Mouse (Mus musculus): ENCODE results near the gene Slco2a1. TPM values are rescaled to one million over a fixed set of nuclear protein-coding genes. Genes with fewer than 3 reads are reported as not detected.

Slco2a1 gene
- 289 and 334 TPM in 2 replicates for polyA plus RNA-seq (2012; rRNA removed)

- Histone ChIP-seq H3K4me1 (ENCODE audit: control insufficient read depth, insufficient read depth, low read length) (peaks cover 11% of the 10 kb centered on the region), H3K4me3 (replicated peaks; ENCODE audit: extremely low read depth, low read depth, low read length) (no peak within 1 kb of the TSS)
- TF ChIP-seq POLR2A (IDR thresholded peaks at IDR 0.05; ENCODE audit: borderline replicate concordance, extremely low read depth, low read depth, low read length): no peak
- TF ChIP-seq CTCF (IDR thresholded peaks at IDR 0.05; ENCODE audit: insufficient read depth, low read length): no peak
- WGBS: 71% methylated on average over 8 of the region's 8 CpGs
- no peak for DNase-seq
Observed at GRCm38 (mm10) chr9:102988462-102988861, at the start of gene Slco2a1. Gene Slco2a1 (plus strand): TSS chr9:102988712.

- no peak for TF ChIP-seq POLR2A (IDR thresholded peaks at IDR 0.05; ENCODE audit: borderline replicate concordance, extremely low read depth, low read depth, low read length)
- TF ChIP-seq CTCF (IDR thresholded peaks at IDR 0.05; ENCODE audit: insufficient read depth, low read length): no peak
- Histone ChIP-seq H3K4me1 (ENCODE audit: control insufficient read depth, insufficient read depth, low read length) (no peaks in the 10 kb centered on the region), H3K4me3 (replicated peaks; ENCODE audit: extremely low read depth, low read depth, low read length) (no peak overlapping the region)
- no peak for DNase-seq
- 62% methylated on average over 4 of the region's 4 CpGs for WGBS
Observed at GRCm38 (mm10) chr9:102942221-102942620, 46.3 kb upstream of the Slco2a1 start.

GRCm38 (mm10) chr9:102944891-102945290 is 43.6 kb upstream of the Slco2a1 start:
- no peak for DNase-seq
- TF ChIP-seq POLR2A (IDR thresholded peaks at IDR 0.05; ENCODE audit: borderline replicate concordance, extremely low read depth, low read depth, low read length): no peak
- no peak for TF ChIP-seq CTCF (IDR thresholded peaks at IDR 0.05; ENCODE audit: insufficient read depth, low read length)
- 78% methylated on average over 9 of the region's 9 CpGs for WGBS

GRCm38 (mm10) chr9:102946469-102947015 is 42.0 kb upstream of the Slco2a1 start:
- 79% methylated on average over 12 of the region's 12 CpGs for WGBS
- DNase-seq: no peak
- Histone ChIP-seq H3K4me3 (replicated peaks; ENCODE audit: extremely low read depth, low read depth, low read length) (no peak overlapping the region), H3K4me1 (ENCODE audit: control insufficient read depth, insufficient read depth, low read length) (no peaks in the 10 kb centered on the region)
- TF ChIP-seq POLR2A (IDR thresholded peaks at IDR 0.05; ENCODE audit: borderline replicate concordance, extremely low read depth, low read depth, low read length) (no peak), CTCF (IDR thresholded peaks at IDR 0.05; ENCODE audit: insufficient read depth, low read length) (no peak)

More at GRCm38 (mm10) chr9:102944891-102945290, 43.6 kb upstream of the Slco2a1 start:
- Histone ChIP-seq H3K4me1 (ENCODE audit: control insufficient read depth, insufficient read depth, low read length) (no peaks in the 10 kb centered on the region), H3K4me3 (replicated peaks; ENCODE audit: extremely low read depth, low read depth, low read length) (no peak overlapping the region)

- Histone ChIP-seq H3K4me3 (replicated peaks; ENCODE audit: extremely low read depth, low read depth, low read length) (no peak overlapping the region), H3K4me1 (ENCODE audit: control insufficient read depth, insufficient read depth, low read length) (no peaks in the 10 kb centered on the region)
- no peak for DNase-seq
- whole genome bisulfite sequencing: 70% methylated on average over 5 of the region's 5 CpGs
- TF ChIP-seq POLR2A (IDR thresholded peaks at IDR 0.05; ENCODE audit: borderline replicate concordance, extremely low read depth, low read depth, low read length): no peak
- TF ChIP-seq CTCF (IDR thresholded peaks at IDR 0.05; ENCODE audit: insufficient read depth, low read length): no peak
Observed at GRCm38 (mm10) chr9:102948706-102949105, 39.8 kb upstream of the Slco2a1 start.

GRCm38 (mm10) chr9:102951091-102951994 is 37.2 kb upstream of the Slco2a1 start:
- no peak for DNase-seq
- H3K4me1 ChIP-seq (ENCODE audit: control insufficient read depth, insufficient read depth, low read length): no peaks in the 10 kb centered on the region
- 75% methylated on average over 9 of the region's 9 CpGs for WGBS
- H3K4me3 ChIP-seq (replicated peaks; ENCODE audit: extremely low read depth, low read depth, low read length): no peak overlapping the region
- TF ChIP-seq CTCF (IDR thresholded peaks at IDR 0.05; ENCODE audit: insufficient read depth, low read length) (no peak), POLR2A (IDR thresholded peaks at IDR 0.05; ENCODE audit: borderline replicate concordance, extremely low read depth, low read depth, low read length) (no peak)

- no peak overlapping the region for H3K4me3 ChIP-seq (replicated peaks; ENCODE audit: extremely low read depth, low read depth, low read length)
- TF ChIP-seq POLR2A (IDR thresholded peaks at IDR 0.05; ENCODE audit: borderline replicate concordance, extremely low read depth, low read depth, low read length): no peak
- TF ChIP-seq CTCF (IDR thresholded peaks at IDR 0.05; ENCODE audit: insufficient read depth, low read length): no peak
- H3K4me1 ChIP-seq (ENCODE audit: control insufficient read depth, insufficient read depth, low read length): no peaks in the 10 kb centered on the region
- 78% methylated on average over 3 of the region's 3 CpGs for WGBS
- no peak for DNase-seq
Observed at GRCm38 (mm10) chr9:102955866-102956265, 32.6 kb upstream of the Slco2a1 start.

GRCm38 (mm10) chr9:102958703-102959102 is 29.8 kb upstream of the Slco2a1 start:
- H3K4me1 ChIP-seq (ENCODE audit: control insufficient read depth, insufficient read depth, low read length): no peaks in the 10 kb centered on the region
- WGBS: 79% methylated on average over 6 of the region's 6 CpGs
- no peak for TF ChIP-seq POLR2A (IDR thresholded peaks at IDR 0.05; ENCODE audit: borderline replicate concordance, extremely low read depth, low read depth, low read length)
- TF ChIP-seq CTCF (IDR thresholded peaks at IDR 0.05; ENCODE audit: insufficient read depth, low read length): no peak
- no peak for DNase-seq
- H3K4me3 ChIP-seq (replicated peaks; ENCODE audit: extremely low read depth, low read depth, low read length): no peak overlapping the region

- no peak overlapping the region for H3K4me3 ChIP-seq (replicated peaks; ENCODE audit: extremely low read depth, low read depth, low read length)
- no peaks in the 10 kb centered on the region for H3K4me1 ChIP-seq (ENCODE audit: control insufficient read depth, insufficient read depth, low read length)
- WGBS: 51% methylated on average over 8 of the region's 8 CpGs
- no peak for TF ChIP-seq CTCF (IDR thresholded peaks at IDR 0.05; ENCODE audit: insufficient read depth, low read length)
- no peak for TF ChIP-seq POLR2A (IDR thresholded peaks at IDR 0.05; ENCODE audit: borderline replicate concordance, extremely low read depth, low read depth, low read length)
- DNase-seq: no peak
Observed at GRCm38 (mm10) chr9:102961356-102962092, 27.0 kb upstream of the Slco2a1 start.

Data from lung, adult 2 months (tissue).